Mouse (Mus musculus): ENCODE measurements at regions not wholly inside any gene's neighbourhood (a gene's known extent, or its start where the extent isn't known, plus 50 kb on each side); places are given as distances from the start of the nearest gene placed in this dataset.

DNA sequence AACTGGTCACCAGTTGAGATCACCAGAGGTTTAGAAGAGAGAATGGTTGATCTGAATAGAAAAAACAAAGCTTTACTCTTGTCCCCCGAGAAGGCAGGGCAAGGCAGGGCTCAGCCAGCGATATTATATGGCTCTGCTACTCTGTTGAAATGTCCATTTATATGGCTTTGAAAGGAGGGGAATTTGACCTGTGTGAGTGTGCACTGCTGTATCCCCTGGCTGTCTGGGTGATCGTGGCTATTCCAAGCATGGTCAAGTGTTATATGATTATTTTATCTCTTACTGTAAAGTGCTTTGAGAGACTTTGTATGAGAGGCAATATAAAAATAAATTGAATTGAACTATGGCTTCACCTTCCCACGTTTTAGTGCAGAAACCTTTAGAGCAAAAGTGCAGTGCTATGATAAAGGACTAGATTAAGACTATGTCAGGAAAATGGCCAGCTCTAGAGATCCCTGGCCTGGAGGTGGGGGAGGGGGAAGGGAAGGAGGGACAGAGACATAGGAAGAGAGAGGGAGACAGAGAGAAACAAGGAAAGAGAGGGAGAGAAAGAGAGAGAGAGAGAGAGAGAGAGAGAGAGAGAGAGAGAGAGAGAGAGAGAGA lies 402.5 kb upstream of the Zeb2 start:
- H3K27ac ChIP-seq (ENCODE audit: low read length), result 0 out of 2 replicates have a peak overlapping the region, but pooled peaks have one; percentile 19

GRCm38 (mm10) chr2:45514290-45515180 lies 397.3 kb upstream of the Zeb2 start:
- no peaks in the 10 kb centered on the region for H3K9me3 ChIP-seq (ENCODE audit: control insufficient read depth, low read length)
- no peak overlapping the region for H3K9ac ChIP-seq (ENCODE audit: low read depth, low read length)
- H3K27me3 ChIP-seq (replicated peaks; ENCODE audit: control insufficient read depth, insufficient read depth, low read length), result no peaks in the 10 kb centered on the region
- peaks cover 4% of the 10 kb centered on the region for H3K4me1 ChIP-seq (ENCODE audit: control insufficient read depth, insufficient read depth, low read length)
- ATAC-seq, result peak; percentile 68
- no peak overlapping the region for H3K4me2 ChIP-seq (ENCODE audit: low read depth, low read length)
- H3K27ac ChIP-seq (ENCODE audit: low read length), result peak overlapping the region; percentile 43; the same call in 1 of the 2 replicates
- no peak overlapping the region for H3K4me3 ChIP-seq (ENCODE audit: low read length)
- 35% methylated on average over 4 of the region's 4 CpGs for WGBS
- H3K36me3 ChIP-seq (ENCODE audit: control insufficient read depth, insufficient read depth, low read length), result no peaks in the 10 kb centered on the region

More for the DNA sequence above, 402.5 kb upstream of the Zeb2 start:
- no peaks in the 10 kb centered on the region for H3K9me3 ChIP-seq (ENCODE audit: control insufficient read depth, low read length)
- H3K4me1 ChIP-seq (ENCODE audit: control insufficient read depth, insufficient read depth, low read length), result peaks cover 4% of the 10 kb centered on the region
- 22% methylated on average over 4 of the region's 4 CpGs for WGBS
- H3K4me3 ChIP-seq (ENCODE audit: low read length), result no peak overlapping the region
- ATAC-seq, result peak; percentile 94
- H3K4me2 ChIP-seq (ENCODE audit: low read depth, low read length), result no peak overlapping the region
- H3K27me3 ChIP-seq (replicated peaks; ENCODE audit: control insufficient read depth, insufficient read depth, low read length), result no peaks in the 10 kb centered on the region
- H3K36me3 ChIP-seq (ENCODE audit: control insufficient read depth, insufficient read depth, low read length), result no peaks in the 10 kb centered on the region
- H3K9ac ChIP-seq (ENCODE audit: low read depth, low read length), result no peak overlapping the region

- H3K36me3 ChIP-seq (ENCODE audit: control insufficient read depth, insufficient read depth, low read length), result no peaks in the 10 kb centered on the region
- H3K9me3 ChIP-seq (ENCODE audit: control insufficient read depth, low read length), result no peaks in the 10 kb centered on the region
- no peak for ATAC-seq
- no peak overlapping the region for H3K4me2 ChIP-seq (ENCODE audit: low read depth, low read length)
- H3K9ac ChIP-seq (ENCODE audit: low read depth, low read length), result no peak overlapping the region
- H3K4me1 ChIP-seq (ENCODE audit: control insufficient read depth, insufficient read depth, low read length), result no peaks in the 10 kb centered on the region
- H3K27me3 ChIP-seq (replicated peaks; ENCODE audit: control insufficient read depth, insufficient read depth, low read length), result no peaks in the 10 kb centered on the region
- no peak overlapping the region for H3K27ac ChIP-seq (ENCODE audit: low read length)
- H3K4me3 ChIP-seq (ENCODE audit: low read length), result no peak overlapping the region
Measured at GRCm38 (mm10) chr2:45512852-45513251, 395.7 kb upstream of the Zeb2 start.

DNA sequence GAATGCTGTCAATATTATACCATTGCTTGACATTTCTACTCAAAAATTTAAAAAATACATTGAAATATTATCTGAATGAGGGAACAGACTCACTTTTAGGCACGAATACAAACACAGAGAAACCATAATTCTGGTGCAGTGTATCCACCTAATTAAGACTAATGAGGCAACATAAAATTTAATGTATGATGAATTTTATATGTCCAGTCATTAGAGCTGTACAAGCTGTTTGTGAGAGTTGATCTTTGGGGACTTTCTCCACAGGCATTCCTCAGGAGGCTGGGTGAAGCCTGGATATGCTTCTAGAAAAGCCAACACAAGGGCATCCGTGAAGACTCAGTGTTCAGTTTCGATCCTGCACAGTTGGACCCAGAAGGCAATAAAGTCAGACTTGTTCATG lies 394.6 kb upstream of the Zeb2 start:
- 86% methylated on average over 3 of the region's 3 CpGs for WGBS
- no peak overlapping the region for H3K4me2 ChIP-seq (ENCODE audit: low read depth, low read length)
- no peaks in the 10 kb centered on the region for H3K4me1 ChIP-seq (ENCODE audit: control insufficient read depth, insufficient read depth, low read length)
- H3K27me3 ChIP-seq (replicated peaks; ENCODE audit: control insufficient read depth, insufficient read depth, low read length), result no peaks in the 10 kb centered on the region
- H3K27ac ChIP-seq (ENCODE audit: low read length), result no peak overlapping the region
- ATAC-seq, result no peak
- no peak overlapping the region for H3K9ac ChIP-seq (ENCODE audit: low read depth, low read length)
- no peak overlapping the region for H3K4me3 ChIP-seq (ENCODE audit: low read length)
- no peaks in the 10 kb centered on the region for H3K9me3 ChIP-seq (ENCODE audit: control insufficient read depth, low read length)
- no peaks in the 10 kb centered on the region for H3K36me3 ChIP-seq (ENCODE audit: control insufficient read depth, insufficient read depth, low read length)

DNA sequence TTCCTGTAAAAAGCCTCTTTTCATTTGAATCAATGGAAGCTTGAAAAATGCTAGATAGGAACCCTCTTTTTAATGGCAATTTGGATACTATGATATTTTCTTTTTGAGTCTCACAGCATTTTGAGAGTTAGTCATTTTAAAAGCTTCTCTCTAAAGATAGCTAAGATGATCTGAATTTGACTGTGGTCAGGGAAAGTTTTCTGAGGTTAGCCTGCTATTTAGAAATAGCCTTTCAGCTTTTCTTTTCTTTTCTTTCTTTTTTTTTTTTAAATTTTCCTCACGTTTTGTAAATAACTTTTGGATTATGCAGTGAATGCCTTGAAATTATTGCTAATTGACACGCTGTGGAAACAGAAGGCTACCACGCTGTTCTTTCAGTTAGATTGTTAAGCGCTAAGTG lies 387.3 kb upstream of the Zeb2 start:
- Histone ChIP-seq H3K4me3 (ENCODE audit: low read length) (no peak overlapping the region), H3K4me2 (ENCODE audit: low read depth, low read length) (no peak overlapping the region), H3K27ac (ENCODE audit: low read length) (no peak overlapping the region), H3K9ac (ENCODE audit: low read depth, low read length) (no peak overlapping the region), H3K36me3 (ENCODE audit: control insufficient read depth, insufficient read depth, low read length) (no peaks in the 10 kb centered on the region), H3K9me3 (ENCODE audit: control insufficient read depth, low read length) (0 out of 2 replicates have a peak, but pooled peaks cover 3% of the 10 kb centered on the region), H3K27me3 (replicated peaks; ENCODE audit: control insufficient read depth, insufficient read depth, low read length) (no peaks in the 10 kb centered on the region), H3K4me1 (ENCODE audit: control insufficient read depth, insufficient read depth, low read length) (no peaks in the 10 kb centered on the region)
- ATAC-seq, result no peak
- 92% methylated on average over 4 of the region's 4 CpGs for WGBS

GRCm38 (mm10) chr2:45493656-45494055 lies 376.5 kb upstream of the Zeb2 start:
- ATAC-seq, result no peak
- H3K36me3 ChIP-seq (ENCODE audit: control insufficient read depth, insufficient read depth, low read length), result no peaks in the 10 kb centered on the region
- no peaks in the 10 kb centered on the region for H3K27me3 ChIP-seq (replicated peaks; ENCODE audit: control insufficient read depth, insufficient read depth, low read length)
- no peak overlapping the region for H3K4me3 ChIP-seq (ENCODE audit: low read length)
- no peaks in the 10 kb centered on the region for H3K9me3 ChIP-seq (ENCODE audit: control insufficient read depth, low read length)
- no peak overlapping the region for H3K27ac ChIP-seq (ENCODE audit: low read length)
- H3K4me1 ChIP-seq (ENCODE audit: control insufficient read depth, insufficient read depth, low read length), result no peaks in the 10 kb centered on the region
- H3K4me2 ChIP-seq (ENCODE audit: low read depth, low read length), result no peak overlapping the region
- 76% methylated on average over 2 of the region's 2 CpGs for WGBS
- H3K9ac ChIP-seq (ENCODE audit: low read depth, low read length), result no peak overlapping the region

GRCm38 (mm10) chr2:45486530-45486929 lies 369.3 kb upstream of the Zeb2 start:
- Histone ChIP-seq H3K36me3 (ENCODE audit: control insufficient read depth, insufficient read depth, low read length) (no peaks in the 10 kb centered on the region), H3K4me3 (ENCODE audit: low read length) (no peak overlapping the region), H3K4me2 (ENCODE audit: low read depth, low read length) (no peak overlapping the region), H3K27me3 (replicated peaks; ENCODE audit: control insufficient read depth, insufficient read depth, low read length) (no peaks in the 10 kb centered on the region), H3K9me3 (ENCODE audit: control insufficient read depth, low read length) (no peaks in the 10 kb centered on the region), H3K27ac (ENCODE audit: low read length) (no peak overlapping the region), H3K9ac (ENCODE audit: low read depth, low read length) (no peak overlapping the region), H3K4me1 (ENCODE audit: control insufficient read depth, insufficient read depth, low read length) (no peaks in the 10 kb centered on the region)
- WGBS, result 78% methylated on average over 5 of the region's 5 CpGs
- no peak for ATAC-seq

DNA sequence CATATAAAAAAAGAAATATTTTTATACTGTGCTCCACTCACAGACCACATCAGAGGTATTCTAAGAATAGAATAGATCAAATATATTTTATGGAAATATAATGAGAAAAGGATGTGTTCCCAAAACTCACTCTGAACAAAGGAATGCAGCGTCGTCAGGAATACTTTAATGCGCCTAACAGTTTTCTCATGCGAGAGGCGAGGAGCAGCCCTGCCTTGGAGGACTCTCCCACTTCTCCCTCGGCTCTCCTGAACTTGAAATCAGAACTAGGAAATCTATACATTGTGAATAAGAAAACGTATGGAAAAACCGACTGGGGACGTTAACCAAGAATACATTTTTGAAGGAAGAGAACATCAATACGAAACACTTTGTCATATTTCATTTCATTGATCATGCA lies 368.3 kb upstream of the Zeb2 start:
- WGBS, result 87% methylated on average over 10 of the region's 10 CpGs
- Histone ChIP-seq H3K27ac (ENCODE audit: low read length) (no peak overlapping the region), H3K36me3 (ENCODE audit: control insufficient read depth, insufficient read depth, low read length) (no peaks in the 10 kb centered on the region), H3K9me3 (ENCODE audit: control insufficient read depth, low read length) (no peaks in the 10 kb centered on the region), H3K4me3 (ENCODE audit: low read length) (no peak overlapping the region), H3K4me1 (ENCODE audit: control insufficient read depth, insufficient read depth, low read length) (no peaks in the 10 kb centered on the region), H3K27me3 (replicated peaks; ENCODE audit: control insufficient read depth, insufficient read depth, low read length) (no peaks in the 10 kb centered on the region), H3K4me2 (ENCODE audit: low read depth, low read length) (no peak overlapping the region), H3K9ac (ENCODE audit: low read depth, low read length) (no peak overlapping the region)
- no peak for ATAC-seq

DNA sequence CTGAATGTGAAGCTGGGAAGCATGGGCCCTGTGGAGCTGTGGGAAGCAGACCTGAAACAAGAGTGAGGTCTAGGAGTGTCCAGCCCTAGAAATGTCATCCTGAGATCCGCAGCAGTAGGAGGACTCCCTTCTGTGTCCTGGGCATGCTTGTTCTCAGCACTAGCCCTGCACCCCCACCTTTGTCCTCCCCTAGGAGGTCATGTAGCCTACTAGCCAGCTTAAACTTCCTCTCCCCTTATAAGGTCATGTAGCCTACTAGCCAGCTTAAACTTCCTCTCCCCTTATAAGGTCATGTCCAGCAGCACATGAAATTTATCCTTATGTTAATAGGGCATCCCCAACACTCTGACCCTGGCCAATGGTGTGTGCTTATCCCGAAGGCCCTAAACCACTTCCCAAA lies 363.5 kb upstream of the Zeb2 start:
- H3K27ac ChIP-seq (ENCODE audit: low read length), result no peak overlapping the region
- no peaks in the 10 kb centered on the region for H3K36me3 ChIP-seq (ENCODE audit: control insufficient read depth, insufficient read depth, low read length)
- no peak overlapping the region for H3K4me3 ChIP-seq (ENCODE audit: low read length)
- H3K9ac ChIP-seq (ENCODE audit: low read depth, low read length), result no peak overlapping the region
- H3K27me3 ChIP-seq (replicated peaks; ENCODE audit: control insufficient read depth, insufficient read depth, low read length), result no peaks in the 10 kb centered on the region
- no peaks in the 10 kb centered on the region for H3K9me3 ChIP-seq (ENCODE audit: control insufficient read depth, low read length)
- WGBS, result 81% methylated on average over 2 of the region's 2 CpGs
- H3K4me2 ChIP-seq (ENCODE audit: low read depth, low read length), result no peak overlapping the region
- no peak for ATAC-seq
- no peaks in the 10 kb centered on the region for H3K4me1 ChIP-seq (ENCODE audit: control insufficient read depth, insufficient read depth, low read length)
